Mouse (Mus musculus) midbrain, embryonic 12.5 days (tissue): ENCODE measurements around the gene Cenpx. TPM values are rescaled to one million over a fixed set of nuclear protein-coding genes. Genes with fewer than 3 reads are reported as not detected.
A peak's percentile ranks its signal among the peaks of the same experiment; 100 is the strongest.

ENCODE experiments used
- ATAC-seq: fragments of 200-750 bp; cut with Nextera tagmentation; 2 replicates; pipeline ENCODE4 v1.8.0; 2017; ENCODE audit warnings: low read depth, moderate TSS enrichment, moderate library complexity; ENCODE audit not compliant: low FRiP score
- H3K27ac ChIP-seq: fragments of 300-500 bp; sonication (generic); replicated peaks from 2 replicates; pipeline ENCODE4 v1.5.1; 2016; ENCODE audit warnings: mild to moderate bottlenecking
- H3K27me3 ChIP-seq: fragments of 300-500 bp; sonication (generic); 2 replicates; pipeline ENCODE4 v1.6.1; 2016; ENCODE audit warnings: mild to moderate bottlenecking
- H3K36me3 ChIP-seq: fragments of 300-500 bp; sonication (generic); 2 replicates; pipeline ENCODE4 v1.6.1; 2016
- H3K4me1 ChIP-seq: fragments of 300-500 bp; sonication (generic); 2 replicates; pipeline ENCODE4 v1.6.1; 2016
- H3K4me2 ChIP-seq: fragments of 300-500 bp; sonication (generic); replicated peaks from 2 replicates; pipeline ENCODE4 v1.6.1; 2016; ENCODE audit warnings: mild to moderate bottlenecking, moderate library complexity
- H3K4me3 ChIP-seq: fragments of 300-500 bp; sonication (generic); 2 replicates; pipeline ENCODE4 v1.5.1; 2016; ENCODE audit warnings: mild to moderate bottlenecking
- H3K9ac ChIP-seq: fragments of 300-500 bp; sonication (generic); replicated peaks from 2 replicates; pipeline ENCODE4 v1.6.1; 2016; ENCODE audit warnings: mild to moderate bottlenecking, moderate library complexity
- H3K9me3 ChIP-seq: fragments of 300-500 bp; sonication (generic); 2 replicates; pipeline ENCODE4 v1.6.1; 2016; ENCODE audit warnings: mild to moderate bottlenecking
- WGBS: fragments of 180-500 bp; shearing (Covaris S2); methylation state at CpG from one replicate; pipeline ENCODE4 v1.1.7; 2016; 5-methylcytosine and 5-hydroxymethylcytosine counted together
- polyA plus RNA-seq: library from polyadenylated mRNA; unstranded; fragments of >200 nt; fragmentation: Nextera tagmentation; extraction: Ambion mirVana; gene quantifications from 2 replicates; pipeline ENCODE4 v1.2.1, GENCODE M21; 2016

The Cenpx gene
- polyA plus RNA-seq, 1 experiment from 2014 or later: 121 TPM

DNA sequence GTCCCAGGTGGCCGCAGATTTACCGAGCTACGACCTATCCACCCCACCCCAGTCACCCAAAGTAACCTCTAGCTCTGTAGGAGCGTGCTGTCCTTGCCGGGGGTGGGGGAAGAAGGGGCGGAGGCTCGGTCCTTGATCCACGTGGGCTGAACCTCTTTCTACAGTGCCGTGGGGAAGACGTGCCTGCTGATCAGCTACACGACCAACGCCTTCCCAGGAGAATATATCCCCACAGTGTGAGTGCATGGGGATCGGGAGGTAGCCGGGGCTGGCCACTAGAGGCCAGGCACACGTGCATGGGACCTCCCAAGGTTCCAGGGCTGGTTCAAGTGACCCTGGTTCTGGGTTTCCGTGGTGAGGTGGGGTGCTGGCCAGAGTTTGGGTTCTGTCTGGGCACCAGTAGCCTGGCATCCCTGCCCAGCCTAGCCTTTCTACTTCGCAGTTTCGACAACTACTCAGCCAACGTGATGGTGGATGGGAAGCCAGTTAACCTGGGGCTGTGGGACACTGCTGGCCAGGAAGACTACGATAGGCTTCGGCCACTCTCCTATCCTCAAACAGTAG is 8.6 kb upstream of the Cenpx start:
- no peak overlapping the region for H3K27ac ChIP-seq
- ATAC-seq: no peak

GRCm38 (mm10) chr11:120721124-120722066 is 7.9 kb upstream of the Cenpx start, which contains the start of gene Rac3:
Gene Rac3, plus strand, starts transcription at chr11:120721470.
- Histone ChIP-seq H3K36me3 (peaks cover 36% of the 10 kb centered on the region), H3K27me3 (peaks cover 54% of the 10 kb centered on the region), H3K9ac (peak within 1 kb of the TSS; percentile 89), H3K9me3 (no peaks in the 10 kb centered on the region), H3K4me3 (peak within 1 kb of the TSS; percentile 71), H3K4me1 (peaks cover 27% of the 10 kb centered on the region), H3K4me2 (peak within 1 kb of the TSS; percentile 87), H3K27ac (peak within 1 kb of the TSS; percentile 56)
- WGBS: under 1% methylated on average over 86 of the region's 90 CpGs
- peak; percentile 82 for ATAC-seq

More for the DNA sequence above, 8.6 kb upstream of the Cenpx start:
- peak overlapping the region; percentile 89 for H3K9ac ChIP-seq
- H3K4me1 ChIP-seq: peaks cover 34% of the 10 kb centered on the region
- WGBS: 21% methylated on average over 21 of the region's 21 CpGs
- H3K4me3 ChIP-seq: peak overlapping the region; percentile 71
- H3K27me3 ChIP-seq: peaks cover 59% of the 10 kb centered on the region
- peak overlapping the region; percentile 87 for H3K4me2 ChIP-seq
- peaks cover 30% of the 10 kb centered on the region for H3K36me3 ChIP-seq
- H3K9me3 ChIP-seq: no peaks in the 10 kb centered on the region

GRCm38 (mm10) chr11:120720450-120720849 is 6.9 kb upstream of the Cenpx start:
- Histone ChIP-seq H3K9ac (peak overlapping the region; percentile 89), H3K27ac (0 out of 2 replicates have a peak overlapping the region, but pooled peaks have one; percentile 42), H3K4me3 (peak overlapping the region; percentile 71), H3K9me3 (no peaks in the 10 kb centered on the region), H3K27me3 (peaks cover 45% of the 10 kb centered on the region), H3K4me2 (peak overlapping the region; percentile 87), H3K4me1 (peaks cover 29% of the 10 kb centered on the region), H3K36me3 (peaks cover 42% of the 10 kb centered on the region)
- WGBS: 9% methylated on average over 17 of the region's 17 CpGs
- peak; percentile 24; the same call in 1 of the 2 replicates for ATAC-seq

DNA sequence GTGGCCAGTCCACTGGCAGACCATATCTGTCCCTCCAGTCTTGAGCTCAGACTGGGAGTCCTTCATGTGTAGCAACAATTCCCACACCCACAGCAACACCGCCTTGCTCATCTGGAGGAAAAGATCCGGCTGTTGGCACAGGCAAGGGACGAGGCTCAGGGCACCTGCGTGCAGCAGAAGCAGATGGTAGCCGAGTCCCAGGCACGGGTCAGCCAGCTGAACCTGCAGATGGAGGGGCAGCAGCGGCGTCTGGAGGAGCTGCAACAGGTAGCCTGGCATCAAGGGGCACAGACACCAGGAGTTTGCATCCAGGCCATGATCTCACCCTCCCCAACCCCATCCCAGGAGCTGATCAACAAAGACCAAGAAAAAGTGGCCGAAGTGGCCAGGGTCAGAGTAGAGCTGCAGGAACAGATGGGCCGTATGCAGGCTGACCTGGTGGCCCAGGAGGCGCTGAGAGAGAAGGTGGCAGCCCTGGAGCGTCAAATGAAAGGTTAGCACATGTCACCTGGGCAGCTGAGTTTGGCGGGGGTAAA is 6.4 kb upstream of the Cenpx start:
- no peak for ATAC-seq
- H3K27ac ChIP-seq: no peak overlapping the region
- no peaks in the 10 kb centered on the region for H3K9me3 ChIP-seq
- H3K36me3 ChIP-seq: peaks cover 42% of the 10 kb centered on the region
- peaks cover 34% of the 10 kb centered on the region for H3K4me1 ChIP-seq
- peak overlapping the region; percentile 87; the same call in 1 of the 2 replicates for H3K4me2 ChIP-seq
- no peak overlapping the region for H3K4me3 ChIP-seq
- peaks cover 40% of the 10 kb centered on the region for H3K27me3 ChIP-seq
- 90% methylated on average over 13 of the region's 13 CpGs for WGBS
- no peak overlapping the region; the same call in 1 of the 2 replicates for H3K9ac ChIP-seq

DNA sequence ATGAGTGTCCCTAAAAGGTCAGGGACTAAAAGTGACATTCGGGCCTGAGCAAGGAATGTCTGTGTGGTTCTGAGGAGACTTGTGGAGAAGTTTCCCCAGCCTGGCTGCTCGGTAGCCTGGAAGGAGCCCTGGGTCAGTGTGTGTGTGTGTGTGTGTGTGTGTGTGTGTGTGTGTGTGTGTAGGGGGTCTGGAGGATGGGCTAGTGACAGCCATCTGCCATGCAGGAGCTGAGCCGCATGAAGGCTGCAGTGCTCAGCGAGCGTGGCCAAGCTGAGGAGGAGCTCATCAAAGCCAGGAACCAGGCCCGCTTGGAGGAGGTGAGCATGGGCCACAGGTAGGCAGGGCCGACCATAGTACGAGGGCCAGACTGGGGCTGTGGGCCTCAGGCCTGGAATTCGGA is 5.7 kb upstream of the Cenpx start:
- Histone ChIP-seq H3K4me3 (no peak overlapping the region), H3K9me3 (no peaks in the 10 kb centered on the region), H3K27ac (no peak overlapping the region), H3K9ac (no peak overlapping the region), H3K36me3 (peaks cover 42% of the 10 kb centered on the region), H3K4me2 (no peak overlapping the region), H3K4me1 (peaks cover 41% of the 10 kb centered on the region), H3K27me3 (peaks cover 38% of the 10 kb centered on the region)
- WGBS: 92% methylated on average over 9 of the region's 9 CpGs
- ATAC-seq: no peak

- H3K4me1 ChIP-seq: peaks cover 38% of the 10 kb centered on the region
- H3K4me2 ChIP-seq: peak overlapping the region; percentile 84; the same call in 1 of the 2 replicates
- H3K27me3 ChIP-seq: peaks cover 5% of the 10 kb centered on the region
- H3K36me3 ChIP-seq: peaks cover 50% of the 10 kb centered on the region
- H3K27ac ChIP-seq: no peak overlapping the region
- ATAC-seq: no peak
- H3K9me3 ChIP-seq: no peaks in the 10 kb centered on the region
- WGBS: 95% methylated on average over 9 of the region's 9 CpGs
- H3K4me3 ChIP-seq: no peak overlapping the region
- H3K9ac ChIP-seq: no peak overlapping the region; the same call in 1 of the 2 replicates
Measured at GRCm38 (mm10) chr11:120715131-120715530, 1.6 kb upstream of the Cenpx start.

- Histone ChIP-seq H3K27ac (0 out of 2 replicates have a peak overlapping the region, but pooled peaks have one; percentile 5), H3K36me3 (peaks cover 50% of the 10 kb centered on the region), H3K4me2 (peak overlapping the region; percentile 84), H3K27me3 (no peaks in the 10 kb centered on the region), H3K4me3 (peak overlapping the region; percentile 62), H3K9me3 (no peaks in the 10 kb centered on the region), H3K9ac (peak overlapping the region; percentile 77), H3K4me1 (peaks cover 38% of the 10 kb centered on the region)
- ATAC-seq: no peak
- WGBS: 65% methylated on average over 10 of the region's 10 CpGs
Measured at GRCm38 (mm10) chr11:120714546-120714945, 1.0 kb upstream of the Cenpx start.

DNA sequence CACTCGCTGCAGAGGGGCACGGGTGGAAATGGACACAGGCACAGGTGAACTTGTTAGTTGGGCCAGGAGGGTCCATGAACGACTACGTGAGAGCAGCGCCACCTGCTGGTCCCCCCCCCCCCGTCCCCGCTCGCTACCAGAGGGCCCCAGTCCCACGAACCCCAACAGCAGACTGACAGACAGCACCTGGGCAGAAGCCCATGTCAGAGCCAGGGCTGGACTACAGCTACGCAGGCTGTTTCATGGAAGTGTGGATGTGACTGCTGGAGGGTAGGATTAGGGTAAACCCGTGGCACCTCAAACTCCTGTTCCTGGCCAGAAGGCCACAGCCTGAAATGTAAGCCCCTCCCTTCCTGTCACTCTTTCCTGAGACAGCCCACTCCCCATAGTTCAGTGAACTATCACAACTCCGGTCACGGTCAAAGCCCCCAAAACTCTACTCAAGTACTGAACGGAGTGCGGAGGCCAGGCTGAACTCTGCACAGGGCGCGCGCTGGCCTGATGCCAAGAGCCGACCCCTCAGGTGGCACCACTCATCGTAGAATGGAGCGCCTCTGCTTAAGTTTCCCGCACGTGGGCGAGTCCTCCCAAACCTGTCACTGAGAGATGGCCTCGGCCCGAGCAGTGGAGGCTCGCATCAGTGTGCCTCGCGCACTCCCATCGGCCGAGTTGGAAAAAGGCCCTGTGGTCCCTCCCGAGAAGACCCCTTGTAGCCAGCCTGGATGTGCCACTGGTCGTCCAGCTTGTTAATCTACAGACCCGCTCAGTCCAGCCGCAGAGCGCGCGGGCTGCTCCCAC is 568 bp downstream of the Cenpx start:
- no peaks in the 10 kb centered on the region for H3K9me3 ChIP-seq
- ATAC-seq: peak; percentile 70
- H3K4me2 ChIP-seq: peak overlapping the region; percentile 84
- WGBS: 1% methylated on average over 38 of the region's 38 CpGs
- H3K9ac ChIP-seq: peak overlapping the region; percentile 59
- H3K27me3 ChIP-seq: no peaks in the 10 kb centered on the region
- peak overlapping the region; percentile 62 for H3K4me3 ChIP-seq
- peak overlapping the region; percentile 65 for H3K27ac ChIP-seq
- H3K4me1 ChIP-seq: peaks cover 40% of the 10 kb centered on the region
- H3K36me3 ChIP-seq: peaks cover 42% of the 10 kb centered on the region

DNA sequence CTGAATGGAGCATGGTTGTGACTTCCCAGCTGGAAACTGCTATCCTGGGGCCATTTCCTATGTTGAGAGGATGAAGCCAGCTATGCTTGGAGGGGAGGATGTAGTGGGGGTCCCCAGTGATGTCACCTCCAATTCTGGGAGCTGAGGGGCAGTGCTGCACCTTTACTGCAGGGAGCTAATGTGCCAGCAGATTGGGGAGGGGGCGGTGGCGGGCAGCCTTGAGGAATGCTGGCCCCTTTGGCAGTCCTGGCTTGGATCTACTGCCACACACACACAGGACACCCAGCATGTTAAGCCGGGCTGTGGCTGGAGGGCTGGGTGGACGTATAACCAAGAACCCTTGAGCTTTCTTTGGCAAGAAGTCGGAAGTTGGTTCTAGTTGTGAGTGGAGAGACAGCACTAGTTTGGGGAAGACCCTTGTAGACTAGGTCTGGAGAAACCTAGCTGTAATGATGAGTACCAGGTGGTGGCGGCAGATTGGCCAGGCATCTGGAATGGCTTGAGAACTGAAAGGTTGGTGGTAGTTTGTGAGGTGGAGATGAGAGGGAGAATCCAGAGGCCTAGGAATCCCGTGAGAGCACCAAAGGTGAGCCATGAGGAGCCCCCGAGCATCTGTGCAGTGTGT is 1.4 kb downstream of the Cenpx start:
- 0 out of 2 replicates have a peak overlapping the region, but pooled peaks have one; percentile 65 for H3K27ac ChIP-seq
- H3K36me3 ChIP-seq: peaks cover 34% of the 10 kb centered on the region
- peaks cover 49% of the 10 kb centered on the region for H3K4me1 ChIP-seq
- peak overlapping the region; percentile 59 for H3K9ac ChIP-seq
- no peaks in the 10 kb centered on the region for H3K9me3 ChIP-seq
- no peak for ATAC-seq
- peak overlapping the region; percentile 62; the same call in 1 of the 2 replicates for H3K4me3 ChIP-seq
- 71% methylated on average over 8 of the region's 8 CpGs for WGBS
- no peaks in the 10 kb centered on the region for H3K27me3 ChIP-seq
- H3K4me2 ChIP-seq: peak overlapping the region; percentile 84

DNA sequence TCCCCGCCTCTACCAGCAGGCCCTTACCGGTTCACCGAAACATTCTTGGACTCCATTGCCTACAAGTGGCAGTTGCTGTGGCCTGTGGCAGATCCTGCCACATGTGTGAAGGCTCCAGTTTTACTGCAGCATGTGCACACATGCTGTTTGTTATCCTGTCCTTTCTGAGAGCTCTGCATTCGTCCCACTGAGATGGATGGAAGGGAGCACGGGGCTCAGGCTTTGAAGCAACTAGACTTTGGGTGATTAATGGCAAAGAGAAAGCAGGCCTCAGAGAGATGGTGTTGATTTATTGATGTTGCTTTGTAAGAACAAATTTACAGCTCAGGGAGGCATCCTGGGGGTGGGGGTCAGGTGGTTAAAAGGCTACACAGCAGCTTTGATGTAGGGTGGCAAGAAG is 2.9 kb downstream of the Cenpx start:
- Histone ChIP-seq H3K27me3 (no peaks in the 10 kb centered on the region), H3K9me3 (no peaks in the 10 kb centered on the region), H3K4me3 (no peak overlapping the region), H3K36me3 (peaks cover 24% of the 10 kb centered on the region; the same call in 1 of the 2 replicates), H3K4me2 (no peak overlapping the region), H3K27ac (no peak overlapping the region), H3K4me1 (peaks cover 58% of the 10 kb centered on the region), H3K9ac (no peak overlapping the region)
- no peak for ATAC-seq
- 77% methylated on average over 5 of the region's 5 CpGs for WGBS

GRCm38 (mm10) chr11:120709551-120709950 is 4.0 kb downstream of the Cenpx start:
- no peak overlapping the region for H3K4me3 ChIP-seq
- no peak overlapping the region for H3K27ac ChIP-seq
- no peak overlapping the region for H3K9ac ChIP-seq
- ATAC-seq: no peak
- no peak overlapping the region for H3K4me2 ChIP-seq
- peaks cover 23% of the 10 kb centered on the region; the same call in 1 of the 2 replicates for H3K36me3 ChIP-seq
- no peaks in the 10 kb centered on the region for H3K9me3 ChIP-seq
- H3K27me3 ChIP-seq: no peaks in the 10 kb centered on the region
- H3K4me1 ChIP-seq: peaks cover 57% of the 10 kb centered on the region
- 71% methylated on average over 2 of the region's 2 CpGs for WGBS
